Mouse (Mus musculus) liver, embryonic 14.5 days (tissue): ENCODE measurements around the gene Ankrd9. TPM values are rescaled to one million over a fixed set of nuclear protein-coding genes. Genes with fewer than 3 reads are reported as not detected.

Experiments used
- ATAC-seq: fragments of 200-750 bp; cut with Nextera tagmentation; 2 replicates; pipeline ENCODE4 v1.8.0; 2017; ENCODE audit warnings: moderate number of reproducible peaks, mild to moderate bottlenecking, moderate library complexity; ENCODE audit not compliant: insufficient read depth
- DNase-seq, 3 experiments: peaks; one replicate each; pipeline ENCODE4 v3.0.0-alpha.2; 2012 to 2013; ENCODE audit warnings: low read depth in 3 of 3, low spot score in 3 of 3
- H3K27ac ChIP-seq: fragments of 300-500 bp; sonication (generic); 2 replicates; pipeline ENCODE4 v1.5.1; 2014; ENCODE audit warnings: moderate library complexity, mild to moderate bottlenecking, control low read depth, inconsistent platforms
- H3K27me3 ChIP-seq: fragments of 300-500 bp; sonication (generic); 2 replicates; pipeline ENCODE4 v1.6.1; 2014; ENCODE audit warnings: mild to moderate bottlenecking, low read length, moderate library complexity; ENCODE audit not compliant: control insufficient read depth, insufficient read depth
- H3K36me3 ChIP-seq: fragments of 300-500 bp; sonication (generic); replicated peaks from 2 replicates; pipeline ENCODE4 v1.6.1; 2014; ENCODE audit warnings: low read depth; ENCODE audit not compliant: control insufficient read depth, insufficient read depth
- H3K4me1 ChIP-seq, 2 experiments: fragments of 200-500 bp in 1 of 2; fragments of 300-500 bp in 1 of 2; sonication (generic) in 1 of 2; replicated peaks; 2 replicates each; pipeline ENCODE4 v1.6.1; 2012 to 2014; ENCODE audit warnings: antibody characterized with exemption in 1 of 2, inconsistent platforms in 1 of 2, low read length in 1 of 2; ENCODE audit not compliant: control insufficient read depth in 2 of 2, insufficient read depth in 2 of 2
- H3K4me2 ChIP-seq: fragments of 300-500 bp; sonication (generic); 2 replicates; pipeline ENCODE4 v1.6.1; 2014; ENCODE audit warnings: low read depth, mild to moderate bottlenecking, control low read depth, moderate library complexity
- H3K4me3 ChIP-seq, 2 experiments: fragments of 200-500 bp in 1 of 2; fragments of 300-500 bp in 1 of 2; sonication (generic) in 1 of 2; 2 replicates each; pipeline ENCODE4 v1.5.1; 2012 to 2014; ENCODE audit warnings: low read depth in 2 of 2, low read length in 2 of 2, mild to moderate bottlenecking in 2 of 2, control low read depth in 1 of 2, inconsistent platforms in 1 of 2, moderate library complexity in 1 of 2; ENCODE audit not compliant: insufficient read depth in 1 of 2
- H3K9ac ChIP-seq: fragments of 300-500 bp; sonication (generic); replicated peaks from 2 replicates; pipeline ENCODE4 v1.6.1; 2014; ENCODE audit warnings: mild to moderate bottlenecking, control low read depth, moderate library complexity
- H3K9me3 ChIP-seq: fragments of 300-500 bp; sonication (generic); 2 replicates; pipeline ENCODE4 v1.6.1; 2016; ENCODE audit warnings: low read length, mixed read lengths; ENCODE audit not compliant: control insufficient read depth
- CTCF ChIP-seq: IDR thresholded peaks from 2 replicates; pipeline ENCODE4 v1.5.1; 2016; ENCODE audit warnings: antibody characterized with exemption, low read depth, control low read depth
- EP300 ChIP-seq: IDR thresholded peaks from 2 replicates; pipeline ENCODE4 v1.6.1; 2016; ENCODE audit warnings: antibody characterized with exemption, low read depth
- WGBS: fragments of 180-500 bp; shearing (Covaris S2); extraction: QIAGEN DNeasy Blood & Tissue Kit; methylation state at CpG from one replicate; pipeline ENCODE4 v1.1.7; 2014; ENCODE audit not compliant: insufficient replicate concordance; 5-methylcytosine and 5-hydroxymethylcytosine counted together
- polyA plus RNA-seq, 2 experiments: library from polyadenylated mRNA; depleted of rRNA in 1 of 2; stranded (reverse) in 1 of 2; unstranded in 1 of 2; fragments of >200 nt; fragmentation: Nextera tagmentation in 1 of 2; extraction: Ambion mirVana in 1 of 2; gene quantifications; 2 replicates each; pipeline versions ENCODE4 v1.2.1 to v1.2.3; 2012 to 2014

The Ankrd9 gene
- polyA plus RNA-seq, 2 experiments, result 41.8 to 47.4 TPM

- Histone ChIP-seq H3K9ac (no peak overlapping the region), H3K4me1 (peaks cover 6% of the 10 kb centered on the region in 2 experiments), H3K4me2 (no peak overlapping the region), H3K27me3 (no peaks in the 10 kb centered on the region), H3K9me3 (no peaks in the 10 kb centered on the region), H3K4me3 (no peak overlapping the region), H3K27ac (no peak overlapping the region), H3K36me3 (no peaks in the 10 kb centered on the region)
- no peak for TF ChIP-seq CTCF
- no peak for TF ChIP-seq EP300
- ATAC-seq (no peak), DNase-seq (no peak)
- 84% methylated on average over 4 of the region's 4 CpGs for WGBS
Observed at GRCm38 (mm10) chr12:110984598-110984997, 5.8 kb upstream of the Ankrd9 start.

GRCm38 (mm10) chr12:110983714-110984113 is 4.9 kb upstream of the Ankrd9 start:
- no peaks in the 10 kb centered on the region for H3K27me3 ChIP-seq
- DNase-seq, result no peak
- WGBS, result 77% methylated on average over 8 of the region's 8 CpGs
- H3K4me3 ChIP-seq, result no peak overlapping the region
- no peak overlapping the region for H3K9ac ChIP-seq
- peaks cover 10 to 11% of the 10 kb centered on the region in 2 experiments for H3K4me1 ChIP-seq
- TF ChIP-seq CTCF, result no peak
- TF ChIP-seq EP300, result no peak
- H3K27ac ChIP-seq, result no peak overlapping the region
- no peaks in the 10 kb centered on the region for H3K36me3 ChIP-seq
- no peaks in the 10 kb centered on the region for H3K9me3 ChIP-seq
- no peak for ATAC-seq
- H3K4me2 ChIP-seq, result no peak overlapping the region

GRCm38 (mm10) chr12:110983083-110983482 is 4.2 kb upstream of the Ankrd9 start:
- DNase-seq, result no peak
- peaks cover 10 to 11% of the 10 kb centered on the region in 2 experiments for H3K4me1 ChIP-seq
- 78% methylated on average over 8 of the region's 8 CpGs for WGBS
- H3K4me3 ChIP-seq, result no peak overlapping the region
- no peak overlapping the region for H3K27ac ChIP-seq
- no peaks in the 10 kb centered on the region for H3K36me3 ChIP-seq
- H3K27me3 ChIP-seq, result no peaks in the 10 kb centered on the region
- TF ChIP-seq EP300, result no peak
- no peak for ATAC-seq
- H3K4me2 ChIP-seq, result no peak overlapping the region
- no peaks in the 10 kb centered on the region for H3K9me3 ChIP-seq
- H3K9ac ChIP-seq, result no peak overlapping the region

GRCm38 (mm10) chr12:110981736-110982135 is 2.9 kb upstream of the Ankrd9 start:
- no peak for TF ChIP-seq EP300
- no peaks in the 10 kb centered on the region for H3K27me3 ChIP-seq
- peaks cover 11% of the 10 kb centered on the region for H3K36me3 ChIP-seq
- H3K9me3 ChIP-seq, result no peaks in the 10 kb centered on the region
- no peak overlapping the region for H3K27ac ChIP-seq
- no peak overlapping the region for H3K4me2 ChIP-seq
- no peak for ATAC-seq
- DNase-seq, result no peak
- 83% methylated on average over 3 of the region's 3 CpGs for WGBS
- no peak overlapping the region for H3K4me3 ChIP-seq
- H3K9ac ChIP-seq, result no peak overlapping the region
- peaks cover 20% of the 10 kb centered on the region in 2 experiments for H3K4me1 ChIP-seq

GRCm38 (mm10) chr12:110979808-110980207 is 968 bp upstream of the Ankrd9 start:
- H3K9me3 ChIP-seq, result no peaks in the 10 kb centered on the region
- DNase-seq, result no peak
- H3K9ac ChIP-seq, result peak overlapping the region; percentile 78
- peaks cover 39 to 40% of the 10 kb centered on the region in 2 experiments for H3K4me1 ChIP-seq
- peak overlapping the region; percentile 71 to 96; a peak in 2 of 4 replicates for H3K4me3 ChIP-seq
- H3K27me3 ChIP-seq, result no peaks in the 10 kb centered on the region
- H3K36me3 ChIP-seq, result peaks cover 30% of the 10 kb centered on the region
- peak overlapping the region; percentile 90 for H3K4me2 ChIP-seq
- WGBS, result 47% methylated on average over 3 of the region's 3 CpGs
- TF ChIP-seq EP300, result 0 out of 2 replicates have a peak, but pooled peaks have one; percentile 19
- no peak for TF ChIP-seq CTCF
- H3K27ac ChIP-seq, result peak overlapping the region; percentile 88
- ATAC-seq, result no peak
